Mouse (Mus musculus): ENCODE results near the gene Slc37a2. TPM values are rescaled to one million over a fixed set of nuclear protein-coding genes. Genes with fewer than 3 reads are reported as not detected.
A peak's percentile ranks its signal among the peaks of the same experiment; 100 is the strongest.

Gene Slc37a2
- polyA plus RNA-seq, 1 experiment from 2014 or later, result 1.4 TPM

DNA sequence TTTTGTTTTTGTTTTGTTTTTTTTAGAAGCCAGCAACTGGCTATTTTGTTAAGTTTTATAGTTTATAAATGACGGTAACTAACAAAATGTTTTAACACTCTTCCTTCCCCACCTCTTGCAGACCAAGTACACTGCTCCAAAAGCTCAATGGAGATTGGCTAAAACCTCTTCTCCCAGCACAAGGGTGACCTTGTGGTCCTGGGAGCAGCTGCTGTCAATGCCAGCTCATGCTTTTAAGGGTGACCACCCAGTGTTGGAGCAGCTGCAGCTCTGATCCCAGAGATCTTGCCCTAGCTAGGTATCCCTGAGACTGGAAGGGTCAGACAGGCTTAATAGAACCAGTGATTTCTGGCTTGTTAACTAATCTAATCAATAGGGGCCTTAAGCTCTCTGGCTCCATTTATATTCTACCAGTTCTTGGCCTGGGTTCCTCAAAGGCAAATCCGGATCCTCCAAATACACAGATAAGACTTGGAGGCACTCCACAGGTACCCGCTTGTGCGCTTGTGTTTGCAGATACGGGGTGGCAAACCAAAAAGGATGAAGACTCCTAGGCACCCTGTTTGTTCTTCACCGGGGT lies 917 bp downstream of the Slc37a2 start:
- H3K36me3 ChIP-seq (ENCODE audit: insufficient read depth, low read length), result no peaks in the 10 kb centered on the region
- peak overlapping the region; percentile 84 for H3K4me2 ChIP-seq (replicated peaks; ENCODE audit: low read depth, low read length)
- peaks cover 6% of the 10 kb centered on the region; the same call in 1 of the 2 replicates for H3K4me1 ChIP-seq (ENCODE audit: insufficient read depth, low read depth, low read length)
- ATAC-seq, result no peak
- H3K27ac ChIP-seq (ENCODE audit: low read length), result no peak overlapping the region
- peak overlapping the region; percentile 41 for H3K4me3 ChIP-seq (ENCODE audit: low read depth, low read length)
- no peaks in the 10 kb centered on the region for H3K27me3 ChIP-seq (replicated peaks; ENCODE audit: insufficient read depth, low read length)
- H3K9me3 ChIP-seq (ENCODE audit: low read length), result no peaks in the 10 kb centered on the region
- DNase-seq (ENCODE audit: low spot score), result no peak
- TF ChIP-seq CTCF (IDR thresholded peaks at IDR 0.05), result no peak
- TF ChIP-seq EP300 (IDR thresholded peaks at IDR 0.05), result no peak
- no peak overlapping the region for H3K9ac ChIP-seq (replicated peaks; ENCODE audit: low read depth)
- 20% methylated on average over 6 of the region's 6 CpGs for WGBS

DNA sequence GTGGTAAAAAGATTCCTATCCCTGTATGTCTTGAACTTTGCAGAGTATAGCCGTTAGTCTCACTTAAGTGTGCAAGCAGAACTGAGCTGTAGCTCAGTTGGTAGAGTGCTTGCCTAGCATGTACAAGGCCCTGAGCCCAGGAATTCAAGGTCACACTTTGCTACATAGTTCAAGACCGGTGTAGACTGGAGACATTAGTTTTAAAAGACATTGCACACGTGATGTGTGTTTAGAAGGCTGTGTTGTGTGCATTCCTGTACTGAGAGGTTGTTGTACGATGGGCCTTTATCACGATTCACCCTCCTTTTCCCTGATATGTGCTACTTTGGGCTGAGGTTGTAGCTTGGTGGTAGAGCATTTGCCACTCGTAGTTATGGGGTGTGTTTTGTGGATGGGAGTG lies 4.9 kb downstream of the Slc37a2 start:
- DNase-seq (ENCODE audit: low spot score), result no peak
- Histone ChIP-seq H3K9ac (replicated peaks; ENCODE audit: low read depth) (no peak overlapping the region), H3K4me1 (ENCODE audit: insufficient read depth, low read depth, low read length) (peaks cover 5% of the 10 kb centered on the region; the same call in 1 of the 2 replicates), H3K27me3 (replicated peaks; ENCODE audit: insufficient read depth, low read length) (no peaks in the 10 kb centered on the region), H3K9me3 (ENCODE audit: low read length) (no peaks in the 10 kb centered on the region), H3K36me3 (ENCODE audit: insufficient read depth, low read length) (no peaks in the 10 kb centered on the region), H3K4me2 (replicated peaks; ENCODE audit: low read depth, low read length) (no peak overlapping the region), H3K27ac (ENCODE audit: low read length) (no peak overlapping the region), H3K4me3 (ENCODE audit: low read depth, low read length) (no peak overlapping the region)
- ATAC-seq, result no peak
- TF ChIP-seq CTCF (IDR thresholded peaks at IDR 0.05) (no peak), EP300 (IDR thresholded peaks at IDR 0.05) (no peak)
- 65% methylated on average over 6 of the region's 6 CpGs for WGBS

GRCm38 (mm10) chr9:37249976-37250375 lies 5.6 kb downstream of the Slc37a2 start:
- Histone ChIP-seq H3K9ac (replicated peaks; ENCODE audit: low read depth) (no peak overlapping the region), H3K4me3 (ENCODE audit: low read depth, low read length) (no peak overlapping the region), H3K4me1 (ENCODE audit: insufficient read depth, low read depth, low read length) (peaks cover 2% of the 10 kb centered on the region; the same call in 1 of the 2 replicates), H3K27ac (ENCODE audit: low read length) (no peak overlapping the region), H3K9me3 (ENCODE audit: low read length) (no peaks in the 10 kb centered on the region), H3K36me3 (ENCODE audit: insufficient read depth, low read length) (no peaks in the 10 kb centered on the region), H3K27me3 (replicated peaks; ENCODE audit: insufficient read depth, low read length) (no peaks in the 10 kb centered on the region), H3K4me2 (replicated peaks; ENCODE audit: low read depth, low read length) (no peak overlapping the region)
- DNase-seq (ENCODE audit: low spot score), result no peak
- no peak for TF ChIP-seq CTCF (IDR thresholded peaks at IDR 0.05)
- no peak for TF ChIP-seq EP300 (IDR thresholded peaks at IDR 0.05)
- no peak for ATAC-seq
- 84% methylated on average over 3 of the region's 3 CpGs for WGBS

GRCm38 (mm10) chr9:37248381-37248906 lies 7.1 kb downstream of the Slc37a2 start:
- Histone ChIP-seq H3K27ac (ENCODE audit: low read length) (no peak overlapping the region), H3K27me3 (replicated peaks; ENCODE audit: insufficient read depth, low read length) (no peaks in the 10 kb centered on the region), H3K9me3 (ENCODE audit: low read length) (no peaks in the 10 kb centered on the region), H3K4me2 (replicated peaks; ENCODE audit: low read depth, low read length) (no peak overlapping the region), H3K9ac (replicated peaks; ENCODE audit: low read depth) (no peak overlapping the region), H3K4me1 (ENCODE audit: insufficient read depth, low read depth, low read length) (no peaks in the 10 kb centered on the region), H3K4me3 (ENCODE audit: low read depth, low read length) (no peak overlapping the region), H3K36me3 (ENCODE audit: insufficient read depth, low read length) (no peaks in the 10 kb centered on the region)
- peak; percentile 19; the same call in 1 of the 2 replicates for ATAC-seq
- DNase-seq (ENCODE audit: low spot score), result no peak
- 57% methylated on average over 3 of the region's 3 CpGs for WGBS
- TF ChIP-seq EP300 (IDR thresholded peaks at IDR 0.05), result no peak
- TF ChIP-seq CTCF (IDR thresholded peaks at IDR 0.05), result peak; percentile 26

- ATAC-seq, result no peak
- Histone ChIP-seq H3K4me3 (ENCODE audit: low read depth, low read length) (no peak overlapping the region), H3K27me3 (replicated peaks; ENCODE audit: insufficient read depth, low read length) (no peaks in the 10 kb centered on the region), H3K27ac (ENCODE audit: low read length) (no peak overlapping the region), H3K4me2 (replicated peaks; ENCODE audit: low read depth, low read length) (no peak overlapping the region), H3K9me3 (ENCODE audit: low read length) (no peaks in the 10 kb centered on the region), H3K9ac (replicated peaks; ENCODE audit: low read depth) (no peak overlapping the region), H3K36me3 (ENCODE audit: insufficient read depth, low read length) (no peaks in the 10 kb centered on the region), H3K4me1 (ENCODE audit: insufficient read depth, low read depth, low read length) (no peaks in the 10 kb centered on the region)
- no peak for TF ChIP-seq EP300 (IDR thresholded peaks at IDR 0.05)
- no peak for TF ChIP-seq CTCF (IDR thresholded peaks at IDR 0.05)
- peak; percentile 27 for DNase-seq (ENCODE audit: low spot score)
Observed at GRCm38 (mm10) chr9:37247429-37247828, 8.1 kb downstream of the Slc37a2 start.

GRCm38 (mm10) chr9:37245810-37246209 lies 9.7 kb downstream of the Slc37a2 start:
- Histone ChIP-seq H3K4me2 (replicated peaks; ENCODE audit: low read depth, low read length) (no peak overlapping the region), H3K4me1 (ENCODE audit: insufficient read depth, low read depth, low read length) (no peaks in the 10 kb centered on the region), H3K27ac (ENCODE audit: low read length) (no peak overlapping the region), H3K9me3 (ENCODE audit: low read length) (no peaks in the 10 kb centered on the region), H3K36me3 (ENCODE audit: insufficient read depth, low read length) (no peaks in the 10 kb centered on the region), H3K27me3 (replicated peaks; ENCODE audit: insufficient read depth, low read length) (no peaks in the 10 kb centered on the region), H3K9ac (replicated peaks; ENCODE audit: low read depth) (no peak overlapping the region), H3K4me3 (ENCODE audit: low read depth, low read length) (no peak overlapping the region)
- 88% methylated on average over 1 of the region's 1 CpGs for WGBS
- ATAC-seq (no peak), DNase-seq (ENCODE audit: low spot score) (no peak)
- TF ChIP-seq EP300 (IDR thresholded peaks at IDR 0.05) (no peak), CTCF (IDR thresholded peaks at IDR 0.05) (no peak)

Measured in lung, postnatal 0 days (tissue).